Mouse (Mus musculus): ENCODE data around the gene Usp4.

DNA sequence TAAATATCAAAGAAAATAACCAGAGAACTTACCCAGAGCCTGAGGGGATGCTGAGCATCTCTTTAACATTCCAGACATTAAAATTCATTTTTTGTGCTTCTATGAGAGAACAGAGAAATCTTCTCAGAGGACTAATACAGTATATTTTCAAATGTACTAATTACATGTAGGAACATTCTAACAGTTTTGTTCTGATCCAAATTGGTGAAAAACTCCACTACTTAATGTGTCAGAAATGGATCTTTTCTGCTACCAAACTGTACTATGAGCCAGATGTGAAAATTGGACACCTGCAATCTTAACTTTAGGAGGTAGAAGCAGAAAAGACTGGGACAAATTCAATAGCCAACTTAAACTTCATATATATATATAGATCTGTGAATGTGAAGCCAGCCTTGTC is 80.7 kb downstream of the Usp4 start, which contains the start of gene Ccdc36:
- no peak for TF ChIP-seq CTCF (IDR thresholded peaks at IDR 0.05; ENCODE audit: low read depth)
- TF ChIP-seq EP300 (IDR thresholded peaks at IDR 0.05; ENCODE audit: low read depth), result no peak
